Mouse (Mus musculus): ENCODE measurements at regions not wholly inside any gene's neighbourhood (a gene's known extent, or its start where the extent isn't known, plus 50 kb on each side); places are given as distances from the start of the nearest gene placed in this dataset.

- ATAC-seq (replicated peaks; ENCODE audit: low FRiP score, low TSS enrichment, poor library complexity, severe bottlenecking): no peak
These were observed 55.2 kb upstream of the Ralgps2 start for GRCm38 (mm10) chr1:156994644-156995016.

- no peak for ATAC-seq (replicated peaks; ENCODE audit: low FRiP score, low TSS enrichment, poor library complexity, severe bottlenecking)
These were observed 54.7 kb upstream of the Ralgps2 start for GRCm38 (mm10) chr1:156994005-156994643.

GRCm38 (mm10) chr1:156993105-156993504 is 53.7 kb upstream of the Ralgps2 start:
- ATAC-seq (replicated peaks; ENCODE audit: low FRiP score, low TSS enrichment, poor library complexity, severe bottlenecking): no peak

DNA sequence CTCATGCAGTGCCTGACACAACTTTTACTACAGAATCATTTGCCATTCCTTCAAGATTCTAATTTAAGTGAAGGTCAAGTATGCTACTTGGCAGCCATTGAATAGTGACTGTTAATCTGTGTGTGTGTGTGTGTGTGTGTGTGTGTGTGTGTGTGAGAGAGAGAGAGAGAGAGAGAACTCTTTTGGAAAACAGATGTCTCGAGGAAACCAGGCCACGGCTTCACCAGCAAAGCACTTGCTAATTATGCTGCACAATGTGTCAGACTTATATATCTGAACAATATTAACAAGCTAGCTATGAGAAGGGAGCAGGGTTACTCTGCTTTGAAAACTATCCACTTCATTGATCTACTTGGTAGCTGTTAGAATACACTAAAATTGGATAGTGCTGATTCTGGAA is 53.1 kb upstream of the Ralgps2 start:
- ATAC-seq (replicated peaks; ENCODE audit: low FRiP score, low TSS enrichment, poor library complexity, severe bottlenecking): no peak

- 0 out of 2 replicates have a peak, but pooled peaks have one; percentile 8 for ATAC-seq (replicated peaks; ENCODE audit: low FRiP score, low TSS enrichment, poor library complexity, severe bottlenecking)
These were observed 51.4 kb upstream of the Ralgps2 start for GRCm38 (mm10) chr1:156990567-156991494.

DNA sequence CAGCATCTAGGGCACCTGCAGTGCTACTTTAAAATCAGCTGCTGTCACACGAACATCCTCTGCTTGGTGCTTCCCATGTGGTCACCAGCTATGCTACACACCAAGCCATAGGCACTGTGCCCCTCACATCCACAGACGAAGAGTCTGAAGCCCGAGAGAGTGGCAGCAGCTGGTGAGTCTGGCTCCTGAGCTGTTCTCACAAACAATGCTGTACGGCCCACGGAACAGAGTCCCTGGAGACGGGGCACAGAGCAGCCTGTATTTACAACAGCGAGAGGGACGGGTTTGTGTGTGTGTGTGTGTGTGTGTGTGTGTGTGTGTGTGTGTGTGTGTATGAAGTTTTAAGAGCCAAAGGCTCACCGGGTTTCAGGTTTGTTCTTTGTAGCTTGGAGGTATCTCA is 50.7 kb upstream of the Ralgps2 start:
- no peak for ATAC-seq (replicated peaks; ENCODE audit: low FRiP score, low TSS enrichment, poor library complexity, severe bottlenecking)

DNA sequence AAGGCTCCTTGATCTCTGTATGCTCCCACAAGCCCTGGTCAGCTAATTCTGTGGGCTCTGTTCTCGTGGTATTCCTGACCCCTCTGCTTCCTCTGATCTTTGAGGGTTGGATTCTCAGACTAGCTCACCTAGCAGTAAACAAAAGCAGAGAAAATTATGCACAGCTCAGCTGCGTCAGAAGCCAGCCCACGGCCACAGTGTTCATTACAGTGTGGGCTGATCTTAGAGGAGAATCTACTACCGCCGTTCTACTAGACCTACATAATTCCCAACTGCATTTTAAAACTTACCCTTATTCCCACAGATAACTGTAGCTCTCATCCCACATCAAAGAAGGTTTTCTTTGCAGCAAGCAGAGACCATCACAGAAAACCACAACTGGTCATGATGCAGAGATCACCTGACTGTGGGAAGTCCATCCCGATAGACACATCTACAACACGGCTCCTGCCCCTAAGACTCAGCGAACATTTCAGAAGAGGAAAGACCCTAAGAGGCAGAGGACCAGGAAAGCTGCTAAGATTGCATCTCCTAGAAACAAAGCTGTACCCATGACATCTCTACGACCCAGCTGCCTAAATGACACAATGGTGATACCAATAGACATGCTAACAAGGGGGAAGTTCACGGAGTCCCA is 49.8 kb upstream of the Ralgps2 start:
- no peak for ATAC-seq (replicated peaks; ENCODE audit: low FRiP score, low TSS enrichment, poor library complexity, severe bottlenecking)
